8 mouse cellular contexts compared by ENCODE assay signal in genomic region chr1:152779071-152779737, GRCm38 (mm10). TPM values are rescaled to one million over a fixed set of nuclear protein-coding genes. Genes with fewer than 3 reads are reported as not detected.
DNase-seq lines count a peak whose midpoint lies in the region; ATAC-seq and TF ChIP-seq lines count a peak whose summit lies in the region.

No protein-coding gene starts in this region.

- peak; percentile 72; the same call in 1 of the 2 replicates for ATAC-seq in embryonic facial prominence, embryonic 11.5 days (replicated peaks; ENCODE audit: insufficient number of reproducible peaks, low FRiP score, low TSS enrichment, low read depth)
- peak; percentile 74; the same call in 1 of the 2 replicates for ATAC-seq in heart, embryonic 12.5 days (ENCODE audit: insufficient number of reproducible peaks, low FRiP score)
- ATAC-seq in kidney, postnatal 0 days (replicated peaks; ENCODE audit: low FRiP score, low read depth), result no peak
- ATAC-seq in liver, embryonic 12.5 days, result peak; percentile 83
- ATAC-seq in stomach, postnatal 0 days (ENCODE audit: low FRiP score, low TSS enrichment), result peak; percentile 84

- H3K27ac ChIP-seq in embryonic facial prominence, embryonic 11.5 days (replicated peaks; ENCODE audit: low read depth, low read length), result no peak overlapping the region
- no peak overlapping the region for H3K27ac ChIP-seq in heart, embryonic 12.5 days (ENCODE audit: poor library complexity, severe bottlenecking)
- no peak overlapping the region for H3K27ac ChIP-seq in kidney, postnatal 0 days
- no peak overlapping the region for H3K27ac ChIP-seq in liver, embryonic 12.5 days
- H3K27ac ChIP-seq in stomach, postnatal 0 days (replicated peaks), result no peak overlapping the region

- no peaks in the 10 kb centered on the region for H3K27me3 ChIP-seq in C2C12 (ENCODE audit: control insufficient read depth, insufficient read depth, insufficient read length)
- H3K27me3 ChIP-seq in embryonic facial prominence, embryonic 11.5 days (ENCODE audit: control insufficient read depth, insufficient read depth, low read length), result no peaks in the 10 kb centered on the region
- no peaks in the 10 kb centered on the region for H3K27me3 ChIP-seq in heart, embryonic 12.5 days (replicated peaks)
- no peaks in the 10 kb centered on the region for H3K27me3 ChIP-seq in kidney, postnatal 0 days (ENCODE audit: insufficient read depth, low read length)
- H3K27me3 ChIP-seq in liver, embryonic 12.5 days (replicated peaks), result no peaks in the 10 kb centered on the region
- H3K27me3 ChIP-seq in stomach, postnatal 0 days (ENCODE audit: control insufficient read depth, insufficient read depth, low read length), result no peaks in the 10 kb centered on the region

- H3K4me3 ChIP-seq in C2C12 (ENCODE audit: insufficient read depth, poor library complexity, severe bottlenecking), result no peak overlapping the region
- no peak overlapping the region for H3K4me3 ChIP-seq in embryonic facial prominence, embryonic 11.5 days (ENCODE audit: low read depth, low read length)
- H3K4me3 ChIP-seq in heart, embryonic 12.5 days, result no peak overlapping the region
- no peak overlapping the region for H3K4me3 ChIP-seq in kidney, postnatal 0 days (replicated peaks; ENCODE audit: low read depth, low read length)
- H3K4me3 ChIP-seq in liver, embryonic 12.5 days, result no peak overlapping the region
- no peak overlapping the region for H3K4me3 ChIP-seq in stomach, postnatal 0 days (ENCODE audit: low read depth, low read length)

- H3K79me2 ChIP-seq in C2C12 (ENCODE audit: control insufficient read depth, insufficient read depth), result no peaks in the 10 kb centered on the region

- no peaks in the 10 kb centered on the region for H3K79me3 ChIP-seq in C2C12 (ENCODE audit: low read depth)

- TF ChIP-seq CTCF in C2C12 (IDR thresholded peaks at IDR 0.05; ENCODE audit: control insufficient read depth, insufficient read depth, insufficient read length), result peak; percentile 76
- peak; percentile 76 for TF ChIP-seq CTCF in kidney, postnatal 0 days (IDR thresholded peaks at IDR 0.05; ENCODE audit: low read depth)
- peak; percentile 80 for TF ChIP-seq CTCF in stomach, postnatal 0 days (IDR thresholded peaks at IDR 0.05; ENCODE audit: low read depth)

- no peak overlapping the region for H3K4me2 ChIP-seq in embryonic facial prominence, embryonic 11.5 days (ENCODE audit: low read depth, low read length)
- H3K4me2 ChIP-seq in heart, embryonic 12.5 days, result peak overlapping the region; percentile 23
- no peak overlapping the region for H3K4me2 ChIP-seq in kidney, postnatal 0 days (ENCODE audit: low read length)
- 0 out of 2 replicates have a peak overlapping the region, but pooled peaks have one; percentile 20 for H3K4me2 ChIP-seq in liver, embryonic 12.5 days
- no peak overlapping the region for H3K4me2 ChIP-seq in stomach, postnatal 0 days (replicated peaks; ENCODE audit: low read depth)

- no peak overlapping the region for H3ac ChIP-seq in C2C12 (ENCODE audit: control insufficient read depth, insufficient read length, low read depth)

- no peaks in the 10 kb centered on the region for H3K4me1 ChIP-seq in embryonic facial prominence, embryonic 11.5 days (ENCODE audit: control insufficient read depth, insufficient read depth, low read length)
- H3K4me1 ChIP-seq in heart, embryonic 12.5 days (replicated peaks), result peaks cover 6% of the 10 kb centered on the region; the same call in 1 of the 2 replicates
- no peaks in the 10 kb centered on the region for H3K4me1 ChIP-seq in kidney, postnatal 0 days (replicated peaks; ENCODE audit: insufficient read depth, low read length)
- H3K4me1 ChIP-seq in liver, embryonic 12.5 days, result peaks cover 9% of the 10 kb centered on the region
- H3K4me1 ChIP-seq in stomach, postnatal 0 days (replicated peaks; ENCODE audit: control insufficient read depth, insufficient read depth), result no peaks in the 10 kb centered on the region

- no peak overlapping the region for H3K9ac ChIP-seq in embryonic facial prominence, embryonic 11.5 days (replicated peaks; ENCODE audit: low read length)
- H3K9ac ChIP-seq in heart, embryonic 12.5 days, result no peak overlapping the region
- H3K9ac ChIP-seq in kidney, postnatal 0 days (ENCODE audit: low read depth, low read length), result no peak overlapping the region
- H3K9ac ChIP-seq in liver, embryonic 12.5 days, result no peak overlapping the region
- H3K9ac ChIP-seq in stomach, postnatal 0 days (ENCODE audit: low read length), result no peak overlapping the region

- no peak for TF ChIP-seq EP300 in stomach, postnatal 0 days (optimal IDR thresholded peaks at IDR 0.05)

- H3K9me3 ChIP-seq in embryonic facial prominence, embryonic 11.5 days (replicated peaks; ENCODE audit: control insufficient read depth, low read length), result no peaks in the 10 kb centered on the region
- no peaks in the 10 kb centered on the region for H3K9me3 ChIP-seq in heart, embryonic 12.5 days (replicated peaks)
- no peaks in the 10 kb centered on the region for H3K9me3 ChIP-seq in kidney, postnatal 0 days (replicated peaks; ENCODE audit: low read length)
- no peaks in the 10 kb centered on the region for H3K9me3 ChIP-seq in liver, embryonic 12.5 days (replicated peaks)
- no peaks in the 10 kb centered on the region for H3K9me3 ChIP-seq in stomach, postnatal 0 days (ENCODE audit: control insufficient read depth, low read length)

- peaks cover 21% of the 10 kb centered on the region for H3K36me3 ChIP-seq in C2C12 (ENCODE audit: control insufficient read depth, insufficient read depth)
- no peaks in the 10 kb centered on the region for H3K36me3 ChIP-seq in embryonic facial prominence, embryonic 11.5 days (replicated peaks; ENCODE audit: control insufficient read depth, insufficient read depth, low read depth, low read length)
- peaks cover 26% of the 10 kb centered on the region for H3K36me3 ChIP-seq in heart, embryonic 12.5 days
- peaks cover 12% of the 10 kb centered on the region for H3K36me3 ChIP-seq in kidney, postnatal 0 days (ENCODE audit: insufficient read depth, low read length)
- H3K36me3 ChIP-seq in liver, embryonic 12.5 days, result peaks cover 27% of the 10 kb centered on the region
- peaks cover 3% of the 10 kb centered on the region; the same call in 1 of the 2 replicates for H3K36me3 ChIP-seq in stomach, postnatal 0 days (ENCODE audit: control insufficient read depth, insufficient read depth, low read length)

- WGBS in embryonic facial prominence, embryonic 11.5 days, result 39% methylated on average over 10 of the region's 10 CpGs
- WGBS in heart, embryonic 12.5 days, result 23% methylated on average over 10 of the region's 10 CpGs
- 29% methylated on average over 10 of the region's 10 CpGs for WGBS in kidney, postnatal 0 days
- WGBS in liver, embryonic 12.5 days (ENCODE audit: insufficient replicate concordance), result 24% methylated on average over 10 of the region's 10 CpGs
- 27% methylated on average over 10 of the region's 10 CpGs for WGBS in stomach, postnatal 0 days

- DNase-seq in adrenal gland, postnatal 10 days, result peak; percentile 88
- peak; percentile 67 for DNase-seq in embryonic facial prominence, embryonic 11.5 days (ENCODE audit: low spot score)
- DNase-seq in kidney, postnatal 0 days (ENCODE audit: low spot score), result peak; percentile 60
- DNase-seq in natural killer cell, adult 2 months (ENCODE audit: low spot score in 2 of 2), result peak; percentile 39 to 62
- peak; percentile 78 for DNase-seq in stomach, postnatal 0 days (ENCODE audit: low spot score)

TF ChIP-seq in C2C12, 6 proteins besides CTCF, POLR2A, EP300 and RAD21:
- TF ChIP-seq MYOG (IDR thresholded peaks at IDR 0.05; ENCODE audit: control insufficient read depth, extremely low read depth, insufficient read length), result no peak

RNA-seq across cellular contexts. Expression of gene Arpc5, which starts 12.9 kb away (rescaled TPM):
- polyA plus RNA-seq in C2C12 (2012; fragmentation: generic; extraction: Trizol), result 124 TPM
- total RNA-seq in adrenal gland, postnatal 10 days (2021), result 100 to 1,000 TPM; 106 to 107 TPM
- polyA plus RNA-seq in embryonic facial prominence, embryonic 11.5 days (2014; fragmentation: Nextera tagmentation; extraction: Ambion mirVana), result 255 and 257 TPM in 2 replicates
- polyA plus RNA-seq in heart, embryonic 12.5 days (2016; fragmentation: Nextera tagmentation; extraction: Ambion mirVana), result 245 and 249 TPM in 2 replicates
- polyA plus RNA-seq in kidney, postnatal 0 days (2015; fragmentation: Nextera tagmentation; extraction: Ambion mirVana), result 294 and 307 TPM in 2 replicates
- 188 and 197 TPM in 2 replicates for polyA plus RNA-seq in liver, embryonic 12.5 days (2016; fragmentation: Nextera tagmentation; extraction: Ambion mirVana)
- 350 and 355 TPM in 2 replicates for polyA plus RNA-seq in stomach, postnatal 0 days (2015; fragmentation: Nextera tagmentation; extraction: Ambion mirVana)

RNA-seq across cellular contexts. Expression of gene Rgl1, which starts 13.1 kb away (rescaled TPM):
- 7.6 TPM for polyA plus RNA-seq in C2C12 (2012; fragmentation: generic; extraction: Trizol)
- 10 to 100 TPM; 37.0 to 57.0 TPM for total RNA-seq in adrenal gland, postnatal 10 days (2021)
- polyA plus RNA-seq in embryonic facial prominence, embryonic 11.5 days (2014; fragmentation: Nextera tagmentation; extraction: Ambion mirVana), result 26.0 and 28.0 TPM in 2 replicates
- 66.1 and 73.5 TPM in 2 replicates for polyA plus RNA-seq in heart, embryonic 12.5 days (2016; fragmentation: Nextera tagmentation; extraction: Ambion mirVana)
- polyA plus RNA-seq in kidney, postnatal 0 days (2015; fragmentation: Nextera tagmentation; extraction: Ambion mirVana), result 59.4 and 60.9 TPM in 2 replicates
- polyA plus RNA-seq in liver, embryonic 12.5 days (2016; fragmentation: Nextera tagmentation; extraction: Ambion mirVana), result 12.5 and 15.6 TPM in 2 replicates
- 21.0 and 23.0 TPM in 2 replicates for polyA plus RNA-seq in stomach, postnatal 0 days (2015; fragmentation: Nextera tagmentation; extraction: Ambion mirVana)

RNA-seq across cellular contexts. Expression of gene Ncf2, which starts 20.8 kb away (rescaled TPM):
- polyA plus RNA-seq in C2C12 (2012; fragmentation: generic; extraction: Trizol), result 0.04 TPM
- 1 to 10 TPM; 5.1 to 7.8 TPM for total RNA-seq in adrenal gland, postnatal 10 days (2021)
- polyA plus RNA-seq in embryonic facial prominence, embryonic 11.5 days (2014; fragmentation: Nextera tagmentation; extraction: Ambion mirVana), result 2.5 and 2.6 TPM in 2 replicates
- 3.4 and 4.4 TPM in 2 replicates for polyA plus RNA-seq in heart, embryonic 12.5 days (2016; fragmentation: Nextera tagmentation; extraction: Ambion mirVana)
- 7.3 and 8.3 TPM in 2 replicates for polyA plus RNA-seq in kidney, postnatal 0 days (2015; fragmentation: Nextera tagmentation; extraction: Ambion mirVana)
- 9.5 and 11.1 TPM in 2 replicates for polyA plus RNA-seq in liver, embryonic 12.5 days (2016; fragmentation: Nextera tagmentation; extraction: Ambion mirVana)
- polyA plus RNA-seq in stomach, postnatal 0 days (2015; fragmentation: Nextera tagmentation; extraction: Ambion mirVana), result 2.5 and 2.6 TPM in 2 replicates

RNA-seq across cellular contexts. Expression of gene Apobec4, which starts 28.9 kb away (rescaled TPM):
- not detected for polyA plus RNA-seq in C2C12 (2012; fragmentation: generic; extraction: Trizol)
- total RNA-seq in adrenal gland, postnatal 10 days (2021), result not detected
- not detected in 2 replicates for polyA plus RNA-seq in embryonic facial prominence, embryonic 11.5 days (2014; fragmentation: Nextera tagmentation; extraction: Ambion mirVana)
- polyA plus RNA-seq in heart, embryonic 12.5 days (2016; fragmentation: Nextera tagmentation; extraction: Ambion mirVana), result not detected in 2 replicates
- polyA plus RNA-seq in kidney, postnatal 0 days (2015; fragmentation: Nextera tagmentation; extraction: Ambion mirVana), result not detected in 2 replicates
- polyA plus RNA-seq in liver, embryonic 12.5 days (2016; fragmentation: Nextera tagmentation; extraction: Ambion mirVana), result not detected in 2 replicates
- not detected in 2 replicates for polyA plus RNA-seq in stomach, postnatal 0 days (2015; fragmentation: Nextera tagmentation; extraction: Ambion mirVana)

Comparison
In these comparisons a context has a peak if more than half of its experiments do, and no peak if none do; other contexts are left out.
1. H3K4me2 ChIP-seq: peak in heart, embryonic 12.5 days (single experiment) and liver, embryonic 12.5 days (single experiment); none in embryonic facial prominence, embryonic 11.5 days (single experiment), kidney, postnatal 0 days (single experiment) and stomach, postnatal 0 days (single experiment).
2. Peak in every context shown above with its lines, with median percentiles within 50 percentile points of each other: CTCF ChIP-seq and DNase-seq.